Mouse (Mus musculus) lung, embryonic 14.5 days (tissue): ENCODE measurements around the gene Gm12248. TPM values are rescaled to one million over a fixed set of nuclear protein-coding genes. Genes with fewer than 3 reads are reported as not detected.
"Not testable (repeated sequence)": the region's sequence is repeated elsewhere in the genome, so short reads cannot be mapped to it uniquely, and the experiment has no call there.

ENCODE experiments used
- ATAC-seq: fragments of 200-750 bp; cut with Nextera tagmentation; 2 replicates; pipeline ENCODE4 v1.8.0; 2017; ENCODE audit warnings: mild to moderate bottlenecking, moderate TSS enrichment, moderate library complexity; ENCODE audit not compliant: insufficient read depth
- DNase-seq: peaks from one replicate; pipeline ENCODE4 v3.0.0-alpha.2; 2015
- H3K27ac ChIP-seq: fragments of 300-500 bp; sonication (generic); 2 replicates; pipeline ENCODE4 v1.5.1; 2014; ENCODE audit warnings: low read depth, mild to moderate bottlenecking, moderate library complexity
- H3K27me3 ChIP-seq: fragments of 300-500 bp; sonication (generic); 2 replicates; pipeline ENCODE4 v1.6.1; 2014; ENCODE audit warnings: low read length, control low read depth; ENCODE audit not compliant: insufficient read depth
- H3K36me3 ChIP-seq: fragments of 300-500 bp; sonication (generic); 2 replicates; pipeline ENCODE4 v1.6.1; 2014; ENCODE audit warnings: control low read depth; ENCODE audit not compliant: insufficient read depth
- H3K4me1 ChIP-seq: fragments of 300-500 bp; sonication (generic); 2 replicates; pipeline ENCODE4 v1.6.1; 2014; ENCODE audit warnings: antibody characterized with exemption, control low read depth; ENCODE audit not compliant: insufficient read depth
- H3K4me2 ChIP-seq: fragments of 300-500 bp; sonication (generic); 2 replicates; pipeline ENCODE4 v1.6.1; 2014; ENCODE audit warnings: mild to moderate bottlenecking
- H3K4me3 ChIP-seq: fragments of 300-500 bp; sonication (generic); 2 replicates; pipeline ENCODE4 v1.5.1; 2014; ENCODE audit warnings: low read depth, low read length
- H3K9ac ChIP-seq: fragments of 300-500 bp; sonication (generic); 2 replicates; pipeline ENCODE4 v1.6.1; 2014
- H3K9me3 ChIP-seq: fragments of 300-500 bp; sonication (generic); 2 replicates; pipeline ENCODE4 v1.6.1; 2016; ENCODE audit warnings: low read depth, low read length, control low read depth
- CTCF ChIP-seq: IDR thresholded peaks from 2 replicates; pipeline ENCODE4 v1.5.1; 2016; ENCODE audit warnings: antibody characterized with exemption, low read depth
- WGBS: fragments of 180-500 bp; shearing (Covaris S2); extraction: QIAGEN DNeasy Blood & Tissue Kit; methylation state at CpG from one replicate; pipeline ENCODE4 v1.1.7; 2014; 5-methylcytosine and 5-hydroxymethylcytosine counted together
- polyA plus RNA-seq: library from polyadenylated mRNA; unstranded; fragments of >200 nt; fragmentation: Nextera tagmentation; extraction: Ambion mirVana; gene quantifications from 2 replicates; pipeline ENCODE4 v1.2.1, GENCODE M21; 2014

The Gm12248 gene
- polyA plus RNA-seq, 1 experiment from 2014 or later, result not detected

- 74% methylated on average over 3 of the region's 3 CpGs for WGBS
- Histone ChIP-seq H3K27me3 (no peaks in the 10 kb centered on the region), H3K9ac (no peak overlapping the region), H3K4me3 (no peak overlapping the region), H3K4me2 (no peak overlapping the region), H3K36me3 (no peaks in the 10 kb centered on the region), H3K4me1 (no peaks in the 10 kb centered on the region), H3K9me3 (no peaks in the 10 kb centered on the region), H3K27ac (no peak overlapping the region)
- DNase-seq (no peak), ATAC-seq (no peak)
- TF ChIP-seq CTCF, result no peak
Observed at GRCm38 (mm10) chr11:58072978-58073377, 20.0 kb downstream of the Gm12248 start.

GRCm38 (mm10) chr11:58065025-58065424 lies 27.9 kb downstream of the Gm12248 start:
- no peaks in the 10 kb centered on the region for H3K4me1 ChIP-seq
- H3K27ac ChIP-seq, result no peak overlapping the region
- 86% methylated on average over 4 of the region's 4 CpGs for WGBS
- H3K4me2 ChIP-seq, result no peak overlapping the region
- H3K4me3 ChIP-seq, result no peak overlapping the region
- ATAC-seq, result no peak
- peaks cover 9% of the 10 kb centered on the region for H3K36me3 ChIP-seq
- no peaks in the 10 kb centered on the region for H3K27me3 ChIP-seq
- no peak for DNase-seq
- H3K9ac ChIP-seq, result no peak overlapping the region
- no peaks in the 10 kb centered on the region for H3K9me3 ChIP-seq
- no peak for TF ChIP-seq CTCF

GRCm38 (mm10) chr11:58062586-58062985 lies 30.3 kb downstream of the Gm12248 start:
- ATAC-seq, result no peak
- TF ChIP-seq CTCF, result no peak
- WGBS, result 86% methylated on average over 4 of the region's 4 CpGs

GRCm38 (mm10) chr11:58061218-58061617 lies 31.7 kb downstream of the Gm12248 start:
- not testable (repeated sequence) for H3K4me3 ChIP-seq, H3K27ac ChIP-seq, H3K9me3 ChIP-seq, H3K9ac ChIP-seq, H3K27me3 ChIP-seq, H3K4me1 ChIP-seq, DNase-seq, H3K4me2 ChIP-seq, ATAC-seq
- H3K36me3 ChIP-seq, result peaks cover 40% of the 10 kb centered on the region
- 92% methylated on average over 3 of the region's 4 CpGs for WGBS

More at GRCm38 (mm10) chr11:58062586-58062985, 30.3 kb downstream of the Gm12248 start:
- H3K9me3 ChIP-seq, result no peaks in the 10 kb centered on the region
- H3K4me2 ChIP-seq, result no peak overlapping the region
- H3K27me3 ChIP-seq, result no peaks in the 10 kb centered on the region
- peaks cover 28% of the 10 kb centered on the region for H3K36me3 ChIP-seq
- no peak overlapping the region for H3K27ac ChIP-seq
- no peaks in the 10 kb centered on the region for H3K4me1 ChIP-seq
- no peak for DNase-seq
- no peak overlapping the region for H3K9ac ChIP-seq
- no peak overlapping the region for H3K4me3 ChIP-seq

- not testable (repeated sequence) for H3K4me2 ChIP-seq, DNase-seq, H3K4me1 ChIP-seq, ATAC-seq, H3K27ac ChIP-seq, H3K9ac ChIP-seq, H3K27me3 ChIP-seq, H3K9me3 ChIP-seq, H3K4me3 ChIP-seq
- peaks cover 55% of the 10 kb centered on the region for H3K36me3 ChIP-seq
- 93% methylated on average over 7 of the region's 7 CpGs for WGBS
Observed at GRCm38 (mm10) chr11:58059752-58060151, 33.2 kb downstream of the Gm12248 start.

GRCm38 (mm10) chr11:58057455-58057854 lies 35.5 kb downstream of the Gm12248 start:
- H3K9me3 ChIP-seq, result no peaks in the 10 kb centered on the region
- TF ChIP-seq CTCF, result peak; percentile 82
- ATAC-seq, result 0 out of 2 replicates have a peak, but pooled peaks have one; percentile 25
- H3K27me3 ChIP-seq, result no peaks in the 10 kb centered on the region
- H3K36me3 ChIP-seq, result peaks cover 76% of the 10 kb centered on the region
- no peak overlapping the region for H3K4me2 ChIP-seq
- H3K4me1 ChIP-seq, result no peaks in the 10 kb centered on the region
- no peak overlapping the region for H3K27ac ChIP-seq
- no peak overlapping the region for H3K9ac ChIP-seq
- 55% methylated on average over 6 of the region's 6 CpGs for WGBS
- peak; percentile 80 for DNase-seq
- H3K4me3 ChIP-seq, result no peak overlapping the region

GRCm38 (mm10) chr11:58046438-58046837 lies 46.5 kb downstream of the Gm12248 start:
- H3K4me2 ChIP-seq, result no peak overlapping the region
- WGBS, result 70% methylated on average over 4 of the region's 4 CpGs
- no peak overlapping the region for H3K27ac ChIP-seq
- no peaks in the 10 kb centered on the region for H3K27me3 ChIP-seq
- no peak overlapping the region for H3K9ac ChIP-seq
- ATAC-seq, result no peak
- TF ChIP-seq CTCF, result peak; percentile 36
- H3K4me3 ChIP-seq, result no peak overlapping the region
- peaks cover 89% of the 10 kb centered on the region for H3K36me3 ChIP-seq
- DNase-seq, result peak; percentile 27
- H3K9me3 ChIP-seq, result no peaks in the 10 kb centered on the region
- no peaks in the 10 kb centered on the region for H3K4me1 ChIP-seq
